Mouse (Mus musculus) midbrain, embryonic 13.5 days (tissue): ENCODE data around the gene Ndufaf8. TPM values are rescaled to one million over a fixed set of nuclear protein-coding genes. Genes with fewer than 3 reads are reported as not detected.

Source experiments
- ATAC-seq: fragments of 200-750 bp; cut with Nextera tagmentation; 2 replicates; pipeline ENCODE4 v1.8.0; 2017; ENCODE audit warnings: mild to moderate bottlenecking, moderate TSS enrichment, moderate library complexity
- H3K27ac ChIP-seq: fragments of 300-500 bp; sonication (generic); 2 replicates; pipeline ENCODE4 v1.5.1; 2015; ENCODE audit warnings: inconsistent platforms, mild to moderate bottlenecking, moderate library complexity
- H3K27me3 ChIP-seq: fragments of 300-500 bp; sonication (generic); 2 replicates; pipeline ENCODE4 v1.6.1; 2015; ENCODE audit warnings: mild to moderate bottlenecking, inconsistent platforms
- H3K36me3 ChIP-seq: fragments of 300-500 bp; sonication (generic); 2 replicates; pipeline ENCODE4 v1.6.1; 2015; ENCODE audit warnings: mild to moderate bottlenecking, inconsistent platforms
- H3K4me1 ChIP-seq: fragments of 300-500 bp; sonication (generic); replicated peaks from 2 replicates; pipeline ENCODE4 v1.6.1; 2015; ENCODE audit warnings: inconsistent platforms
- H3K4me2 ChIP-seq: fragments of 300-500 bp; sonication (generic); replicated peaks from 2 replicates; pipeline ENCODE4 v1.6.1; 2015; ENCODE audit warnings: moderate library complexity, mild to moderate bottlenecking, inconsistent platforms
- H3K4me3 ChIP-seq: fragments of 300-500 bp; sonication (generic); replicated peaks from 2 replicates; pipeline ENCODE4 v1.5.1; 2015; ENCODE audit warnings: mild to moderate bottlenecking, inconsistent platforms
- H3K9ac ChIP-seq: fragments of 300-500 bp; sonication (generic); replicated peaks from 2 replicates; pipeline ENCODE4 v1.6.1; 2015; ENCODE audit warnings: mild to moderate bottlenecking, inconsistent platforms
- H3K9me3 ChIP-seq: fragments of 300-500 bp; sonication (generic); 2 replicates; pipeline ENCODE4 v1.6.1; 2016; ENCODE audit warnings: mild to moderate bottlenecking, inconsistent platforms
- WGBS: fragments of 180-500 bp; shearing (Covaris S2); methylation state at CpG from one replicate; pipeline ENCODE4 v1.1.7; 2015; 5-methylcytosine and 5-hydroxymethylcytosine counted together
- polyA plus RNA-seq: library from polyadenylated mRNA; unstranded; fragments of >200 nt; fragmentation: Nextera tagmentation; extraction: Ambion mirVana; gene quantifications from 2 replicates; pipeline ENCODE4 v1.2.1, GENCODE M21; 2015

The Ndufaf8 gene
- polyA plus RNA-seq, 1 experiment from 2014 or later: 63.7 TPM

GRCm38 (mm10) chr11:120092817-120093591, 5.7 kb upstream of the Ndufaf8 start:
- H3K27ac ChIP-seq: no peak overlapping the region
- H3K4me3 ChIP-seq: no peak overlapping the region
- ATAC-seq: no peak
- no peak overlapping the region for H3K9ac ChIP-seq
- H3K9me3 ChIP-seq: no peaks in the 10 kb centered on the region
- peaks cover 63% of the 10 kb centered on the region for H3K36me3 ChIP-seq
- peaks cover 8% of the 10 kb centered on the region for H3K4me1 ChIP-seq
- H3K4me2 ChIP-seq: no peak overlapping the region
- H3K27me3 ChIP-seq: no peaks in the 10 kb centered on the region
- 74% methylated on average over 23 of the region's 23 CpGs for WGBS

- Histone ChIP-seq H3K27ac (peak overlapping the region; percentile 20), H3K9ac (no peak overlapping the region)
- 7% methylated on average over 3 of the region's 3 CpGs for WGBS
These were observed 2.3 kb downstream of the Ndufaf8 start for GRCm38 (mm10) chr11:120101036-120101435.

DNA sequence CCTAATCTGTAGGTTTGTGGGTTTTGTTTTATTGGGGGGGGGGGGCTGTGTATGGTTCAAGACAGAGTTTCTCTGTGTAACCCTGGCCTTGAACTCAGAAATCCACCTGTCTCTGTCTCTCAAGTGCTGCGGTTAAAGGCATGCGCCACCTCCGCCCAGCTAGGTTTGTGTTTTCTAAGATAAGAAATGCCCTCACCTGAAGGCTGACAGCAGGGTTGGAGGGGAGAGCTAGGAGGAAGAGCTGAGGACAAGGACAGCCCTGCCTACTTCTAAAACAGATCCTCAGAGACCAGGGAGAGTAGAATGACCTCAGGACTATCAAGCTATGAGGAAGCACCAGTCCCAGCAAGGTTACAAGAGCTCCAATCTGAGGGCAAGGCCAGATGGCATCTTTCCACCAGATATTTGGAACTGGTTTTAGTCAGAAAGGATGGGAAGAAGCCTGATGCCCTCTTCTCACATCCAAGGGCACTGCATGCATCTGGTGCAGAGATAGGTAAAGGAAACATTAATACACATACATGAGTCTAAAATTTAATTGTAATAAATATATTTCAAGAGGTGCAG, 4.8 kb downstream of the Ndufaf8 start:
- WGBS: 94% methylated on average over 3 of the region's 3 CpGs
- Histone ChIP-seq H3K9me3 (no peaks in the 10 kb centered on the region), H3K4me1 (peaks cover 17% of the 10 kb centered on the region), H3K27me3 (no peaks in the 10 kb centered on the region), H3K36me3 (peaks cover 55% of the 10 kb centered on the region), H3K27ac (no peak overlapping the region), H3K4me2 (no peak overlapping the region), H3K4me3 (no peak overlapping the region), H3K9ac (no peak overlapping the region)
- ATAC-seq: no peak

More at GRCm38 (mm10) chr11:120101036-120101435, 2.3 kb downstream of the Ndufaf8 start:
- H3K4me2 ChIP-seq: no peak overlapping the region
- H3K27me3 ChIP-seq: no peaks in the 10 kb centered on the region
- H3K9me3 ChIP-seq: no peaks in the 10 kb centered on the region
- H3K36me3 ChIP-seq: peaks cover 41% of the 10 kb centered on the region
- peaks cover 27% of the 10 kb centered on the region for H3K4me1 ChIP-seq
- no peak for ATAC-seq
- H3K4me3 ChIP-seq: no peak overlapping the region

- Histone ChIP-seq H3K4me1 (peaks cover 5% of the 10 kb centered on the region; the same call in 1 of the 2 replicates), H3K36me3 (peaks cover 64% of the 10 kb centered on the region)
- WGBS: 70% methylated on average over 2 of the region's 2 CpGs
These were observed 8.3 kb downstream of the Ndufaf8 start for GRCm38 (mm10) chr11:120107026-120107425.

DNA sequence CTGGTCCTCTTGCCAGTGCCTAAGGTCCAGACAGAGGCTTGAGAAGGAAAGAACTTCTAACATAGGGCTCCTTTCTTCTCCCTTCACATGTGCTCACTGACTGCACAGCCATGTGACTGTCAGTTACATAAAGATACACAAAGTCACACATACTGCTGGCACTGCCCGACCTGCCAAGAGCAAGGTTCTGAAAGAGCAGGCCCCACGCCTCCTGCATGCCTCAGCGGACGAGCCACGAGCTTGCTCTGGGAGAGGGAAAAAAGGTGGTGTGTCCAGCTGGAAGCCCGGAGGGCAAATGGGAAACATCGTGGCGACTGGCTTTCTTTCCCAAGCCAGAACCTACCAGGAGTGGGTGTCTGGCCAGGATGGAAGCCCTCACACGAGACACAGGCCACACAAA, 9.1 kb downstream of the Ndufaf8 start:
- H3K36me3 ChIP-seq: peaks cover 64% of the 10 kb centered on the region
- H3K4me1 ChIP-seq: peaks cover 5% of the 10 kb centered on the region; the same call in 1 of the 2 replicates
- no peak overlapping the region for H3K9ac ChIP-seq
- WGBS: 87% methylated on average over 9 of the region's 9 CpGs
- H3K4me3 ChIP-seq: no peak overlapping the region
- H3K4me2 ChIP-seq: no peak overlapping the region
- no peaks in the 10 kb centered on the region for H3K9me3 ChIP-seq
- H3K27me3 ChIP-seq: no peaks in the 10 kb centered on the region
- no peak for ATAC-seq
- no peak overlapping the region for H3K27ac ChIP-seq

More at GRCm38 (mm10) chr11:120107026-120107425, 8.3 kb downstream of the Ndufaf8 start:
- Histone ChIP-seq H3K27ac (no peak overlapping the region), H3K9me3 (no peaks in the 10 kb centered on the region), H3K4me3 (no peak overlapping the region), H3K9ac (no peak overlapping the region), H3K4me2 (no peak overlapping the region), H3K27me3 (no peaks in the 10 kb centered on the region)
- no peak for ATAC-seq

DNA sequence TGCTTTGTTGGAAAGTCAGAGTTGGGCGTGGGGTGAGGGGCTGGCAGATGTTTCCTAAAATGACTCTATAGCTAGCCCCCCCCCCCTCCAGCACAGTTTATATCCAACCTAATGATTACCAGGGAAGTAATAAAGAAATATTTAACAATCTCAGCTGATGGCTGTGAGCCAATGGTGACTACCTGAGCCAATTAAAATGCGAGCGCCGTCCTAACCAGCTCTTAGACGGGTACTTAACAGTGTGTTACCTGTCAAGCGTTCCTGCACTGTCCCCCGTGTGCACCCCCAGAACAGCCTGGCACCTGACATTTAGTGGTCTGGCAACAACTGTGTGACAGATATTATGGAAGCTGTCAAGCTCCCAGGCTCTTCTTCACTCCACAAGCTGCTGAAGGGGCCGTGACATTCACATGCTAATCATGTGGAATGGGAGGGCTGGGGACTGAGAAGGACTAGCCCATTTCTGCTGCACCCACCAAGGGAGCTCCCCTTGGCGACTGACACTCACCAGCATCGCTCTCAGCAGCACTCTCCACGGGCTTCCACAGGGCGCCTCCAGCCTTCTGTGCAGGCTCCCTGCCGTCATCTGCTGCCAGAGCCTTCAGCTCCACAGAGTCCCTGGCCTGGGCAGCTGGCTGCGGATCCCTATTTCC, 11.0 kb downstream of the Ndufaf8 start:
- Histone ChIP-seq H3K4me1 (peaks cover 5% of the 10 kb centered on the region; the same call in 1 of the 2 replicates), H3K4me2 (no peak overlapping the region), H3K4me3 (no peak overlapping the region), H3K27me3 (no peaks in the 10 kb centered on the region), H3K9me3 (no peaks in the 10 kb centered on the region), H3K27ac (no peak overlapping the region), H3K36me3 (peaks cover 59% of the 10 kb centered on the region), H3K9ac (0 out of 2 replicates have a peak overlapping the region, but pooled peaks have one; percentile 0)
- peak; percentile 44; the same call in 1 of the 2 replicates for ATAC-seq
- 70% methylated on average over 14 of the region's 14 CpGs for WGBS

DNA sequence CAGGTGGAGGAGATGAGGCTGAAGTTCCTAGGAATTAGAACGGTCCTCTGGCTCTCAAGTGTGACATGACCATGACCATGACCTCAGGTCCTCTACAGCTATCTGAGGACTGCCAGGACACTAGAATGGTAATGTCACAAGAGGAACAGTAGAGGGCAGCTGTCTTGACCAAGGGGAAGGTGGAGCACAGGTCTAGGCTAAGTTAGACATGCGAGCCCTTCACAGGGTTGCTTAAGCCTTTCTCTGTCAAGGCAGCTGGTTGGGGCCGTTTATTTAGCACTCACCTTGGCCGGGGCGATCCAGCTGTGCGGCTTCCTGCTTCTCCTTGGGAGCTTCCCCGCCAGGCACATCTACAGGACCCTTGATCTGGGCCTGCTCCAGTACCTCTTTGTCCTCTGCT, 11.8 kb downstream of the Ndufaf8 start:
- WGBS: 71% methylated on average over 7 of the region's 7 CpGs
- H3K4me1 ChIP-seq: peaks cover 5% of the 10 kb centered on the region; the same call in 1 of the 2 replicates
- H3K36me3 ChIP-seq: peaks cover 59% of the 10 kb centered on the region
- peak; percentile 29 for ATAC-seq
- no peak overlapping the region for H3K9ac ChIP-seq
- no peak overlapping the region for H3K4me3 ChIP-seq
- H3K9me3 ChIP-seq: no peaks in the 10 kb centered on the region
- H3K27ac ChIP-seq: no peak overlapping the region
- H3K27me3 ChIP-seq: no peaks in the 10 kb centered on the region
- no peak overlapping the region for H3K4me2 ChIP-seq

DNA sequence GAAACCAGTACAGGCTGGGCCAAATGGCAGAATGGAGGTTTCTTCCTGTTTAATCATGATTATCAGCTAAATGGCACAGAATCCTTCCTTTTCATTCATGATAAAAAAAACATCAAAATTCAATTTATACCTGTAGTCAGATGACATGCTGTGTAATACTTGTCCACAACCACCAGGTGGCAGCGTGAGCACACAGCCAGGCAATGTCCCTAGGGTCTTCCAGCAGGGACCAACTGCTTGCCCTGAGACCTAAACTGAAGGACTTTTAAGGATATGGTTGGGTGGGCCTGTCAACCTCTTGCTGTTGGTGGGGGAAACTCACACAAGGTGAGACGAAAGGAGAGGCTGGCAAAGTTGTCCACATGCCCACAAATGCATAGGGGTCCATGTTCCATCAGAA, 12.3 kb downstream of the Ndufaf8 start:
- Histone ChIP-seq H3K36me3 (peaks cover 59% of the 10 kb centered on the region), H3K4me1 (peaks cover 5% of the 10 kb centered on the region; the same call in 1 of the 2 replicates), H3K27ac (0 out of 2 replicates have a peak overlapping the region, but pooled peaks have one; percentile 47), H3K9ac (no peak overlapping the region), H3K27me3 (no peaks in the 10 kb centered on the region), H3K4me2 (no peak overlapping the region), H3K4me3 (no peak overlapping the region), H3K9me3 (no peaks in the 10 kb centered on the region)
- ATAC-seq: no peak
- WGBS: 9% methylated on average over 2 of the region's 2 CpGs

DNA sequence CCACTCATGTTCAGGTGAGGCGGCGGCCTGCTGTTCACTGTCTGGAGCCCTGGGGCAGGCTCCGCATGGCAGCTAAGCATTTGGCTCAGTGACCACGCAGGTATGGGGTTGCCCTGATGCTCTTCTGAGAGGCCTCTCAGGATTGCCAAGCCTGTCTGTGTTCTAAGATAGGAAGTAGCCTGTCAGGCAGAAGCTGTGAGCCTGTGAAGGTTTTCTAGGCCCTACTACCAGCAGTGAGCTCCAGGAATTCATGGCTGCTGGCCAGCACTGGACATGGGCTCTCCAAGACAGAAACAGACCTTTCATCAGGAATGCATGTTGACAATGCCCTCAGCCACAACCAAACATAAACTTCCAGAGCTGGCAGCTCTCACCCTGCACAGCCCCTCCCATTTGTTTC, 13.4 kb downstream of the Ndufaf8 start:
- no peak overlapping the region for H3K4me3 ChIP-seq
- no peak overlapping the region for H3K9ac ChIP-seq
- H3K9me3 ChIP-seq: no peaks in the 10 kb centered on the region
- 91% methylated on average over 4 of the region's 4 CpGs for WGBS
- peaks cover 61% of the 10 kb centered on the region for H3K36me3 ChIP-seq
- H3K27ac ChIP-seq: no peak overlapping the region
- no peaks in the 10 kb centered on the region for H3K27me3 ChIP-seq
- ATAC-seq: no peak
- no peak overlapping the region for H3K4me2 ChIP-seq
- peaks cover 5% of the 10 kb centered on the region; the same call in 1 of the 2 replicates for H3K4me1 ChIP-seq

GRCm38 (mm10) chr11:120114488-120115215, 15.9 kb downstream of the Ndufaf8 start:
- peaks cover 5% of the 10 kb centered on the region; the same call in 1 of the 2 replicates for H3K4me1 ChIP-seq
- peaks cover 54% of the 10 kb centered on the region for H3K36me3 ChIP-seq
- H3K9ac ChIP-seq: no peak overlapping the region
- H3K4me3 ChIP-seq: no peak overlapping the region
- ATAC-seq: no peak
- no peak overlapping the region for H3K27ac ChIP-seq
- H3K4me2 ChIP-seq: no peak overlapping the region
- no peaks in the 10 kb centered on the region for H3K9me3 ChIP-seq
- WGBS: 94% methylated on average over 21 of the region's 21 CpGs
- no peaks in the 10 kb centered on the region for H3K27me3 ChIP-seq

DNA sequence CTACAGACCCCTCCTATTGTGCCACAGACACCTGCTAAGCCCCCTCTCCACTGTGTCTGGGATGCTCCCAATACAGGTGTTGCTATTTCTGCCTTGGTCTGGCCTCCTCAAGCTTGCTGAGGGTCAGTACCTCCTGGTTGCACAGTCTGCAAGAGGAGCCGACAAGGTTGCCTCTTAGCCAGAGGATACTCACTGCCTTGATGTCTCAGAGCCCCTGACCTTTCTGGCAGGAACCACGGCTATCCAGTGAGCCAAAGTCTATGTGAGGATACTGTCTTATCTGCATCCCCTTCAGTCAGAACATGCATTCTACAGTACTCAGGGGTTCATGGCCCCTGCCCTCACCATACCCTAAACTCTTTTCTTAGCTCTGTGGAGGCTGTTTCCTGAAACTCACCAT, 18.9 kb downstream of the Ndufaf8 start:
- peaks cover 59% of the 10 kb centered on the region for H3K36me3 ChIP-seq
- no peaks in the 10 kb centered on the region for H3K27me3 ChIP-seq
- H3K4me1 ChIP-seq: peaks cover 4% of the 10 kb centered on the region; the same call in 1 of the 2 replicates
- no peak overlapping the region for H3K4me3 ChIP-seq
- no peak overlapping the region for H3K9ac ChIP-seq
- H3K9me3 ChIP-seq: no peaks in the 10 kb centered on the region
- no peak for ATAC-seq
- no peak overlapping the region for H3K4me2 ChIP-seq
- 79% methylated on average over 2 of the region's 2 CpGs for whole genome bisulfite sequencing
- H3K27ac ChIP-seq: no peak overlapping the region
